Mouse (Mus musculus): ENCODE measurements at regions not wholly inside any gene's neighbourhood (a gene's known extent, or its start where the extent isn't known, plus 50 kb on each side); places are given as distances from the start of the nearest gene placed in this dataset.

- no peak overlapping the region for H3K9ac ChIP-seq (ENCODE audit: insufficient read depth, low read depth)
- in situ Hi-C loops (cut with MboI; ENCODE audit: low pct_ligation_motif_present, low pct_unique_long_range_greater_than_20kb, low sequenced_read_pairs) (no loop called here), dilution Hi-C loops (cut with MboI; ENCODE audit: extremely low pct_ligation_motif_present, extremely low pct_unique_long_range_greater_than_20kb, low sequenced_read_pairs) (no loop called here)
- no peaks in the 10 kb centered on the region for H3K4me1 ChIP-seq (ENCODE audit: control insufficient read depth in 1 of 2, insufficient read depth in 2 of 2)
- no peak overlapping the region for H3K4me3 ChIP-seq (replicated peaks in 1 of 3; ENCODE audit: low read depth in 2 of 3, low read length in 2 of 3, poor library complexity in 1 of 3)
- no peaks in the 10 kb centered on the region for H3K9me3 ChIP-seq (replicated peaks; ENCODE audit: low read length)
- H3K27me3 ChIP-seq (replicated peaks): no peaks in the 10 kb centered on the region
- H3K27ac ChIP-seq (ENCODE audit: insufficient read depth, low read depth): no peak overlapping the region
- TF ChIP-seq SMC3 (IDR thresholded peaks at IDR 0.05; ENCODE audit: low read depth, low read length): no peak
- TF ChIP-seq MYC (IDR thresholded peaks at IDR 0.05; ENCODE audit: low read depth, low read length): no peak
- no peak for TF ChIP-seq MEF2A (IDR thresholded peaks at IDR 0.05; ENCODE audit: borderline replicate concordance, low read depth, low read length)
- TF ChIP-seq USF1 (IDR thresholded peaks at IDR 0.05; ENCODE audit: low read depth, low read length): no peak
- no peak for TF ChIP-seq SIN3A (IDR thresholded peaks at IDR 0.05; ENCODE audit: low read length)
- TF ChIP-seq RAD21 (IDR thresholded peaks at IDR 0.05; ENCODE audit: low read depth, low read length): no peak
- no peak for TF ChIP-seq PAX5 (IDR thresholded peaks at IDR 0.05; ENCODE audit: low read length)
- no peak for TF ChIP-seq NRF1 (IDR thresholded peaks at IDR 0.05; ENCODE audit: low read depth, low read length)
- TF ChIP-seq USF2 (conservative IDR thresholded peaks at IDR 0.05; ENCODE audit: low read depth, low read length): no peak
- TF ChIP-seq MAZ (IDR thresholded peaks at IDR 0.05; ENCODE audit: low read depth, low read length): no peak
- TF ChIP-seq JUN (IDR thresholded peaks at IDR 0.05; ENCODE audit: insufficient read depth, low read depth, low read length): no peak
- no peak for TF ChIP-seq BHLHE40 (IDR thresholded peaks at IDR 0.05; ENCODE audit: low read depth, low read length)
- no peak for TF ChIP-seq TCF12 (IDR thresholded peaks at IDR 0.05; ENCODE audit: low read depth, low read length)
- TF ChIP-seq JUND (conservative IDR thresholded peaks at IDR 0.05; ENCODE audit: low read depth, low read length): no peak
- TF ChIP-seq RCOR1 (conservative IDR thresholded peaks at IDR 0.05; ENCODE audit: low read depth, low read length): no peak
- no peak for TF ChIP-seq NELFE (IDR thresholded peaks at IDR 0.05; ENCODE audit: low read depth, low read length)
- TF ChIP-seq IRF4 (IDR thresholded peaks at IDR 0.05; ENCODE audit: low read depth, low read length): no peak
- no peaks in the 10 kb centered on the region for H3K79me2 ChIP-seq (replicated peaks; ENCODE audit: control insufficient read depth, extremely low read depth, insufficient read depth, poor library complexity, severe bottlenecking)
- DNase-seq (ENCODE audit: extremely low read depth): no peak
- H3K4me2 ChIP-seq (ENCODE audit: insufficient read depth, low read depth, poor library complexity, severe bottlenecking): no peak overlapping the region
- no peaks in the 10 kb centered on the region for H3K36me3 ChIP-seq (replicated peaks in 1 of 2; ENCODE audit: control insufficient read depth in 1 of 2, insufficient read depth in 1 of 2, low read length in 1 of 2)
These were observed 51.0 kb upstream of the Il15 start for GRCm38 (mm10) chr8:82454056-82454455.
